Mouse (Mus musculus) brain, embryonic 14.5 days (tissue): ENCODE results near the gene Mfsd14a.

ENCODE experiments used
- CTCF ChIP-seq: fragments of 200-500 bp; IDR thresholded peaks from 2 replicates; pipeline ENCODE4 v1.5.1; 2012; ENCODE audit warnings: inconsistent platforms, mild to moderate bottlenecking, moderate library complexity, borderline replicate concordance; ENCODE audit not compliant: insufficient read depth, insufficient read length; ENCODE audit errors: extremely low read depth
- POLR2A ChIP-seq: fragments of 200-500 bp; IDR thresholded peaks from 2 replicates; pipeline ENCODE4 v1.6.1; 2012; ENCODE audit warnings: mild to moderate bottlenecking, inconsistent platforms, borderline replicate concordance; ENCODE audit not compliant: poor library complexity, insufficient read depth, insufficient read length, severe bottlenecking; ENCODE audit errors: extremely low read depth

DNA sequence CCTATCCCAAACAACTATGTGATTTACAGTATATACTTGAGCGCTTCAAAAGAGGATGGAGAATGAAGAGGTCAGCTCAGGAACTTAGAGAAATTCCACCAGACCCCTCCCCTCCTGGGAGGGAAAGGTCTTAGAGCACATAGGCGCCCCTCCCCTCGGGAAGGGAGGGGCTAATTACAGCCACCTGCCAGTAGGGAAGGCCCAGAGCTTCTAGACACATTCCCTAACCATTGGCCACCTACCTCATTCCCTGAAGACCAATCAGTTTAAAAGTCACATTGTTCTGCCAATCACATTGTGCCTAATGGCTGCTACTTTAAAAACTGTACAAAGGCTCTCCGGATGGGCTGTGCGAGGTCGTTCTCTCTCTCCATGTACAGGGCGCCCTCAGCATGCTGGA, 39.8 kb downstream of the Mfsd14a start:
- no peak for TF ChIP-seq CTCF
- TF ChIP-seq POLR2A, result no peak
